Mouse (Mus musculus): ENCODE measurements around the gene Rtl10.

The Rtl10 gene

DNA sequence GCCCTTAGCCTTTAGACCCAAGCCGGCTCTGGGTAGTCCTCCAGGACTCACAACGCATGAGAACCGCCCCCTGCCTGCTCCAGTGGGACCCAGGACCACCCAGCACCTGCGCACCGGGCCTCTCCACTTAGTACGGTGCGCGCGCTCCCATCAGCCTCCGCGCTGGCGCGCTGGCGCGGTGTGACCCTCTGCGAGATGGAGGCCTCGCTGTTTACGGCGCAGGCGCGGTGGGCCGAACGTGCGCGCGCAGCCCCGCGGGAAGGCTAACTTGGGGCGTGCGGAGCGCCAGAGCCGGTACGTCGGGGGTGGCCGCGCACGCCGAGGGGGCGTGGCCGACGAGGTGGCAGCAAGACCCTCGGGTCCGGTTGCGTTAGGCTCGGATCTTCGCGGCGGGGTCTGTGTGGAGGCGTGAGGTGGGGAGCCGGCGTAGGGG, at the start of gene Rtl10, which contains the start of gene Gnb1l:
Gene Rtl10 (plus strand): TSS at position 344 of the 433 bp plus-strand sequence.
Gene Gnb1l (plus strand): TSS at position 156 of the 433 bp plus-strand sequence.
- CTCF ChIA-PET = interaction anchor here in 2 of 4 experiments (0.9 to 2.2 kb wide), 2 partner anchors 55 kb away, joined by 3 to 7 read pairs; no protein-coding TSS in a partner anchor
- POLR2A ChIA-PET = interaction anchor here (0.6 to 4.0 kb wide), 17 partner anchors 13 to 309 kb away, joined by 3 to 31 read pairs (median 5); partner anchors contain the start of gene Cldn5 (in 1 of the 4)

DNA sequence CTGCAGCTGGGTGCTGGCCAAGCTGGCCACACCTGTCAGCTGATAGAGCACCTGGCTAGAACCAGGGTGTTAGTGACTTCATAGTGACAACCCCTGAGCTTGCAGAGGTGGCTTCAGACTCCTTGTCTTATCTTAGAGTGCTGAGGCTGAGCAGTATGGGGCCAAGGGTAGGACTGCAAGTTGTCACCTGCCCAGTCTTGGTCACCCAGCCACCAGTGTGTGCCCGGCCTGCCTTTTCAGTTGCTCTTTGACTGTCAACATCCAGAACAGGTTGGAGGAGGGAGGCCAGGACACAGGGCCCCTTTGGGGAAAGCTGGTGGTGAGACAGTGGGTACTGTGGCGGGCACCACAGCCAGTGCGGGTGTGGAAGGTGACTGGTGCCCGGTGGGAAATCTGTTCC, 49.7 kb upstream of the Rtl10 start:
- CTCF ChIA-PET = interaction anchor here in 1 of 4 experiments (0.6 to 0.8 kb wide), 2 partner anchors 9 to 168 kb away, joined by 3 read pairs; no protein-coding TSS in a partner anchor
- POLR2A ChIA-PET = interaction anchor here in 2 of 4 experiments (1.4 to 2.4 kb wide), 2 partner anchors 23 to 36 kb away, joined by 4 to 7 read pairs; no protein-coding TSS in a partner anchor

DNA sequence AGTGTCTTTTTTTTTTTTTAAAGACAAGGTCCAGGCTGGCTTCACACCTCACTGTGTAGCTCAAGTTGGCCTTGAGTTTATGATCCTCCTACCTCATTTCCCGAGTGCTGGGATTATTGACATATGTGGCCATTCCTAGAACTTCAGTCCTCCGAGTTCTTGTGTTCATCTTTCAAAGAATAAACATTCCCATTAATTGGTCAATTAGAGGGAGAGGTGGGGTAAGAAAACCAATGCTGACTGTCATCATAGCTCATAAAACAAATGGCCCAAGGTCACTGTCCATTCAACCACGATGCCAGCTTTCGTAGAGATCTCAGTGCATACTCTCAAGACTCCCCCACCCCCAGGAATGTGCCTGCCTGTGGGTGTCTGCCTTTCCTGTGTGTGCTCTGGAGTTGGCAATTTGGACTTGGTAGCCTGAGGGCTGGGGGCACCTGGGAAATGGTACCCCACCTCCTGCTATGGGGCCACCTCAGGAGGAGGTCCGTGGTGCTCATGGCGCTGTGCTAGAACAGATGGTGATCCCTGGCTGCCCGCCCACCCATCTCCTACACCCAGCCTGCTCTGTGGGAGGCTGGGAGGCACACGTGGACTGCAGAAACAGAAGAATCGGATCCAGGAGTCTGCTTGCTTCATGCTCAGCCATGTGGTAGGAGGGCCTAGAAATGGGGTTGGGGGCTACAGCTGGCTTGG, 47.1 kb upstream of the Rtl10 start:
- ChIA-PET POLR2A (interaction anchor here in 2 of 4 experiments (1.1 to 1.8 kb wide), 3 partner anchors 9 to 139 kb away, joined by 3 to 7 read pairs (median 4); partner anchors contain the start of gene Tbx1 (in 1 of the 2)), CTCF (interaction anchor here in 2 of 4 experiments (0.7 to 5.1 kb wide), 5 partner anchors 8 to 430 kb away, joined by 3 to 31 read pairs (median 5); no protein-coding TSS in a partner anchor)

- POLR2A ChIA-PET = interaction anchor here in 2 of 4 experiments (1.4 to 1.6 kb wide), 2 partner anchors 8 to 20 kb away, joined by 3 to 4 read pairs; no protein-coding TSS in a partner anchor
- CTCF ChIA-PET = interaction anchor here in 2 of 4 experiments (0.8 to 5.1 kb wide), 3 partner anchors 8 to 33 kb away, joined by 3 to 31 read pairs (median 6); no protein-coding TSS in a partner anchor
Measured at GRCm38 (mm10) chr16:18452361-18452862, 46.3 kb upstream of the Rtl10 start.

DNA sequence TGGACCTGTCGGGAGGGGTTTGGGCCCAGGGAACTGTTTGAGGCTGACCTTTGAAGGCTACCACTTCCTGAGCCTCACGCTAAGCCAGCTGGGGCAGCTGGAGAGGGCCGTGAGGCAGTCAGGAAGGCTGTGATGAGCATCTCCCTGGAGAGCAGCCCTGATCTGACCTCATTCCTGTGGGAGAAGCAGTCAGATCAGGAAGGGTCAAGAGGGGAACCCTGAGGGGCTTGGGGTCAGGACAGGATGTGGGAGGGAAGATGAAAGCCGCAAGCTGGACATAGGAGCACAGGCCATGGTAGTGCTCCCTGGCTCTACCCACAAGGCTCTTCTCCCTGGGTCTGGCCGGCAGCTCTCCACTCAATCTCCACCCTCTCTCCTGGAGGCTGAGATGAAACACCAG, 44.9 kb upstream of the Rtl10 start:
- ChIA-PET POLR2A (interaction anchor here in 2 of 4 experiments (1.0 to 1.6 kb wide), 4 partner anchors 8 to 38 kb away, joined by 3 to 4 read pairs (median 3); no protein-coding TSS in a partner anchor), CTCF (interaction anchor here in 3 of 4 experiments (0.6 to 5.1 kb wide), 4 partner anchors 10 to 55 kb away, joined by 3 to 31 read pairs (median 13); no protein-coding TSS in a partner anchor)

DNA sequence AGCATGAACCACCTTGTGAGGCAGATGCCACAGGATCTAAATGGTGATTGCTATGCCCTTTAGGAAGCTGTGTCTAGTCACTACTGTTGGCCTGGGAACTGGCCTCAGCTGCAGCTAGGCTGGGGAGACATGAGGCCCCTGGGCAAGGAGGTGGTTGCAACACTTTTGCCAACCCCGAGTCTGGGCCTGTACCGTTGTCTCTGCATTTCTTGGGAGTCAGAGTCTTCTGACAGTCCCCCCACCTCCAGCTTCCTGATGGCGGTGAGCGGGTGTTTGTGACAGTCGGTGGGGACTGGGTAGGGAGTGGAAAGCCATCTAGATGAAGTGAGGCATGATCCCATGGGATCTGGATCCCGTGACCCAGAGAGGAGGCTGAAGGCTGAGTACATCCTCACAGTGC, 43.3 kb upstream of the Rtl10 start:
- ChIA-PET POLR2A (interaction anchor here in 1 of 4 experiments (0.6 to 0.8 kb wide), 2 partner anchors 31 to 569 kb away, joined by 3 read pairs; no protein-coding TSS in a partner anchor), CTCF (interaction anchor here (0.6 to 5.1 kb wide), 8 partner anchors 11 to 140 kb away, joined by 3 to 31 read pairs (median 3); partner anchors contain the start of gene Tbx1 (in 1 of the 4))

GRCm38 (mm10) chr16:18458661-18459060, 40.0 kb upstream of the Rtl10 start:
- ChIA-PET CTCF (interaction anchor here in 3 of 4 experiments (0.6 to 2.0 kb wide), 4 partner anchors 11 to 220 kb away, joined by 3 to 10 read pairs (median 5); partner anchors contain the start of genes Comt (in 1 of the 3) and Txnrd2 (in 1 of the 3)), POLR2A (interaction anchor here in 3 of 4 experiments (0.5 to 3.2 kb wide), 5 partner anchors 13 to 157 kb away, joined by 3 to 23 read pairs (median 3); no protein-coding TSS in a partner anchor)

DNA sequence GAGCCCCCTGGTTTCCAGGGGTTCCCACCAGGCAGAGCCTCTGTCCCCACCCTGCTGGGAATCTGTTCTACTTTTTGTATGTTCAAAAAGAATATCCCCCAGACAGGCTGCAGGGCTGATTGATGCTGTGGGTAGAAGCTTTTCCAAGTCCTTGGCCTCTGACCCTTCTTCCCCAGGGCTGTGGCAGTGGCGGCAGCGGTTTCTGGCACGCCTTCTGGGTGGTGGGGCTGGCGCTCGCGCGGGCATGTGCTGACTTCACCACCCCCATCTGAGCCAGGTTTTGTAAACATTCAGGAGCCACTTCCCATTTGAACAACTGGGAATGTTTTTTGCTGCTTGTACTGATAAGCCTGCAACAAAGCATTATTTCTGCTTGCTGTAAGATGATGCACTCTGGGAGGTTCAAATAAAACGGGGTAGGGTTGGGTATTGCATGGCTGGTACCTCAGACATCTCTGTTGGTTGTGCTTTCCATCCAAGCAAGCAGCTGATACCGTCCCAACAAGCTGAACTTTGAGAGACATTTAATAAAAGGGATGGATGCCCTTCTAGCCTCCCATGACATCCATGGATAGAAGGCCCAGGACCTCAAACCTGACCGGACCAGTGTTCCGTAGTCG, 39.3 kb upstream of the Rtl10 start:
- CTCF ChIA-PET = interaction anchor here in 3 of 4 experiments (0.5 to 3.4 kb wide), 9 partner anchors 10 to 249 kb away, joined by 3 to 16 read pairs (median 5); partner anchors contain the start of genes Comt (in 1 of the 3) and Txnrd2 (in 1 of the 3)
- POLR2A ChIA-PET = interaction anchor here (0.5 to 6.0 kb wide), 16 partner anchors 9 to 318 kb away, joined by 3 to 42 read pairs (median 4); no protein-coding TSS in a partner anchor

DNA sequence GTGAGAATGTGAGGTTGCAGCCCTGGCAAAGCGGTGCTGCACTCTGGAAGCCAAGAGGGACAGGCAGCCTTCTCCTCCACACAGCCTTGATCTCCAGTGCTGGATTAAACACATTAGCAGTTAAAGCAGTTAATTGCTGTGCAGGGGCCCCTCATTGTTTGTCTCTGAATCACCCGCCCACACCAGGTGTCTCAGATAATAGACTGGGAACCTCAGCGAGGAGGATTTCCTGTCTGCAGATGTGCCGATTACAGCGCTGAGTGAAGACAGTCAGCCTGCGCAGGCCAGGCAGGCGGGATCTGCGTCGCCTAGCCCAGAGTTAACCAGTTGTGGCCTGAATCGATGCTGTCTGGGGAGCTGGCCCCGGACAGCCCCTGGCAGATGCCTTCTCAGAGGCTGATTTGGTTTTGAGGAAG, 38.7 kb upstream of the Rtl10 start:
- ChIA-PET POLR2A (interaction anchor here (0.6 to 6.0 kb wide), 23 partner anchors 9 to 317 kb away, joined by 3 to 42 read pairs (median 4); partner anchors contain the start of genes Gnb1l (in 1 of the 4) and Rtl10 (in 1 of the 4)), CTCF (interaction anchor here in 3 of 4 experiments (0.5 to 3.4 kb wide), 8 partner anchors 11 to 249 kb away, joined by 3 to 16 read pairs (median 6); partner anchors contain the start of genes Comt (in 1 of the 3) and Txnrd2 (in 1 of the 3))

DNA sequence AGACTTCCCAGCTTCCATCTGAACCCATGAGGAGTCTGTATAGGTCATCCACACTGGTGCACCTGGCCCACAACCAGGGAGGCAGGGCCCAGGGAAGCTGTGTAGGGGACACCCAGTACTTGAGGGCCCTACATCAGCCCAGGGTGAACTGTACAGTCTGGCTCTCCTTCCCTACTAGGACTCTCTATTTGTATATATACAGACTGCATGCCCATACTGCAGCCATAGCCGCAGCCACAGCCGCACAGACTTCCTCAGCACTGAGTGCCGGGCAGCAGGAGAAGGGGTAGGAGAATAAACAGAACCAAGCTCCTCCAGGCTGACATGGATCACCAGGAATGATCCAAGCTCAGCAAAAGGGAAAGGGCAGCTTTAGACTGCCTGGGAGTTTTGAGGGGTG, 37.9 kb upstream of the Rtl10 start:
- ChIA-PET POLR2A (interaction anchor here (0.9 to 6.0 kb wide), 24 partner anchors 10 to 316 kb away, joined by 3 to 42 read pairs (median 4); partner anchors contain the start of genes Gnb1l (in 1 of the 4) and Rtl10 (in 1 of the 4)), CTCF (interaction anchor here (0.9 to 3.4 kb wide), 8 partner anchors 10 to 70 kb away, joined by 3 to 16 read pairs (median 4); no protein-coding TSS in a partner anchor)

DNA sequence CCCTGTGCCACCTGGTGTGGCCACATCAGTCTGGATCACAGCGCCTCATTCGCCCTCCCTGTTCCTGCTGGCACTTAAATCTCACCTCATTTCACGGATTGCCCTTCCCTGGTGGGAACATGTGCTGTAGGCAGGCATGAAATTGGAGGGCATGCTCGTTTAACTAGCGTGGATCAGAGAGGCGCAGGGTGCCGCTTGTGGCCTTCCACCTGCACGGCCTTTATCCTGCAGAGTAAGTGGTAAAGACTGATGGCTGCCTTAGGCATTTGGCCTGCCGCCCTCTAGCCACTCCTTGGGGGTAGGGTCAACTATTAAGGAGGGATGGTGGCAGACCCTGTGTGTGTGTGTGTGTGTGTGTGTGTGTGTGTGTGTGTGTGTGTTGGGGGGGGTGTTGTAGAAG, 36.7 kb upstream of the Rtl10 start:
- POLR2A ChIA-PET = interaction anchor here in 3 of 4 experiments (0.6 to 6.0 kb wide), 16 partner anchors 8 to 140 kb away, joined by 3 to 42 read pairs (median 4); partner anchors contain the start of genes Gnb1l (in 1 of the 3) and Rtl10 (in 1 of the 3)
- CTCF ChIA-PET = interaction anchor here in 3 of 4 experiments (0.7 to 3.4 kb wide), 6 partner anchors 9 to 156 kb away, joined by 3 to 16 read pairs (median 4); no protein-coding TSS in a partner anchor

DNA sequence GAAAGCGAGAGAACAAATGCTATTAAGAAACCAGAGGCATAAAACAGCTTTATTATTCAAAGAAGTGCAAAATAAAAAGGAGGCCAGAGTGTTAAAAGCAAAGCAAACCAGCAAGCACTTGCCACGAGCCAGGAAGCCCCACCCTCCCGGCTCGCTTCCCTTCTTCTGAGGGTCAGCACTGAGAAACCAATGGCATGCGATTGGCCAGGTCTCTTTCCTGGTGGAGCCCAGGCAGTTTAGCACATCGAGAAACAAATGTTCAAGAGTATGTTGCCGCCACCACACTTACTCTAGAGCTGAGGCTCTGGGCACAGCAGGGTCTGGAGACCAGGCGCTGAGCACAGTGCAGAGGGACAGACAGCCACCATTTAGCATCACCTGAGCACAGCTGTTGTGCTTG, 36.1 kb upstream of the Rtl10 start:
- ChIA-PET POLR2A (interaction anchor here in 3 of 4 experiments (0.6 to 6.0 kb wide), 14 partner anchors 9 to 141 kb away, joined by 3 to 42 read pairs (median 4); partner anchors contain the start of genes Gnb1l (in 1 of the 3), Rtl10 (in 1 of the 3) and Txnrd2 (in 1 of the 3)), CTCF (interaction anchor here (0.5 to 3.4 kb wide), 10 partner anchors 9 to 387 kb away, joined by 3 to 16 read pairs (median 3); no protein-coding TSS in a partner anchor)

DNA sequence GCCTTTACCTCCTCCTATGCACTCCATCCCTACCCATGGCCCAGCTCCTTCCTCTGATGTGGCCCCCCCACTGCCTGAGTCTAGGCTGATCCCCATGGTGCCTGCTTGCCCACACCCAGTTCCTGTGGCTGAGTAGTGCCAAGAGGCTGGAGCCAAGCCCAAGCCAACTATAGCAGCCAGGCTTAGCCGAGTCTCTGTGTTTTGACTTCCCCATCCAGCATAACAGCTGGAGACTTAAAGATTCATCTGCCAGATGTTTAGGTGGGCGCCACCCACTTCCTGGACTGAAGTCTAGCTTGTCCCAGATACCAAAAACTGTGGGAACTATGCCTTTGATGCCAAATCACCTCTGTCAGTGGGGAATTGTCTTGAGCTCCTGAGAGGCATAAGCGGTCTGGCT, 34.4 kb upstream of the Rtl10 start:
- ChIA-PET CTCF (interaction anchor here in 2 of 4 experiments (0.6 to 2.2 kb wide), 2 partner anchors 21 to 57 kb away, joined by 3 to 8 read pairs; no protein-coding TSS in a partner anchor), POLR2A (interaction anchor here in 2 of 4 experiments (0.5 to 6.0 kb wide), 7 partner anchors 7 to 828 kb away, joined by 3 to 42 read pairs (median 4); no protein-coding TSS in a partner anchor)

DNA sequence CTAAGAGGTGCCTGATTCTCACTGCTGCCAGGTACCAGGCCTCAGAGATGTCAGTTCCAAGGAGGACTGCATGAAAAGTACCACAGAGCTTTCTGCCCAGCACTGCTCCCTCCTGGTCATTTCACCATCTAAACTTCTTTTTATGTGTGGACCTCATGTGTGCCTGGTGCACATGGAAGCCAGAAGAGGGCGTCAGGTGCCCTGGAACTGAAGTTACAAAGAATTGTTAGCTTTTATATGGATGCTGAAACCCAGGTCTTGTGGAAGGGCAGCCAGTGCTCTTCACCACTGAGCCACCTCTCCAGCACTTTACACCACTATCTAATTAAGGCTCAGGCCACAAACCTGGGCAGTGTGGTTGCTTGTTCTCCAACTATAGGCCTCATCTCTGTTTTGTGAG, 27.9 kb upstream of the Rtl10 start:
- ChIA-PET POLR2A (interaction anchor here in 2 of 4 experiments (0.7 to 4.7 kb wide), 16 partner anchors 8 to 147 kb away, joined by 3 to 43 read pairs (median 6); partner anchors contain the start of gene Gnb1l (in 1 of the 2)), CTCF (interaction anchor here (0.8 to 3.8 kb wide), 32 partner anchors 8 to 225 kb away, joined by 3 to 27 read pairs (median 4); no protein-coding TSS in a partner anchor)

DNA sequence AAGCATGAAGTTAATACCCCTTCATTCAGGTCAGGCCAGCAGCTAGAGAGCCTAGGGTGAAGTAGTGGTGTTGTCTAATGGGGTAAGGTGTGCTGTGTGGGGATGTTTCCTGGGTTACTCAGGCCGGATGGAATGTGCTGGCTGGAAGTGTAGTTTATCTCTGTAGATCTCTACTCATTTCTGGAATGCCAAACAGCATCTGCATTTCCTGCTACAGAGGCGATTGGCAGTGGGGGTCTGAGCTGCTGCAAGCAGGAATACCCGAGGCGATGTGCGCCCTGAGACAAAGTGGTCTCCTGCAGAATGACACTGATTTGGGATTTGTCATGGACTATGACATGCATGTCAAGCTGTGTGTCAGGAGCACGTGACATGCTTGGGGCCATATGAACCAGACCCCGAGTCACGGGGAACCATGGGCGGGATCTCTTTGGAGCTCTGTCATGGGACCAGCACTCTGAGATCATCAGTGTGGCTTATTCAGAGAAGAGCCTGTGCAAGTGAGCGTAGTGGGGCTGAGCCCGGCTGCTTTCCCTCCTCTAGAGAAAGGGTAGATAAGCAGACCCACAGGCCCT, 27.2 kb upstream of the Rtl10 start:
- ChIA-PET POLR2A (interaction anchor here in 3 of 4 experiments (0.6 to 4.7 kb wide), 30 partner anchors 8 to 407 kb away, joined by 3 to 43 read pairs (median 4); partner anchors contain the start of genes Cldn5 (in 1 of the 3), Gnb1l (in 1 of the 3), Hira (in 1 of the 3) and Mrpl40 (in 1 of the 3)), CTCF (interaction anchor here (0.6 to 3.8 kb wide), 35 partner anchors 8 to 225 kb away, joined by 3 to 27 read pairs (median 4); no protein-coding TSS in a partner anchor)

- POLR2A ChIA-PET = interaction anchor here (0.6 to 4.7 kb wide), 34 partner anchors 9 to 406 kb away, joined by 3 to 43 read pairs (median 4); partner anchors contain the start of genes Cldn5 (in 1 of the 4), Gnb1l (in 1 of the 4), Hira (in 1 of the 4) and Mrpl40 (in 1 of the 4)
- CTCF ChIA-PET = interaction anchor here (0.6 to 3.8 kb wide), 27 partner anchors 8 to 224 kb away, joined by 3 to 27 read pairs (median 4); no protein-coding TSS in a partner anchor
Measured at GRCm38 (mm10) chr16:18471976-18472375, 26.7 kb upstream of the Rtl10 start.

Measured in embryonic stem cell, embryonic (primary cell).